Mouse (Mus musculus): ENCODE results near the gene Cdkn1c. TPM values are rescaled to one million over a fixed set of nuclear protein-coding genes. Genes with fewer than 3 reads are reported as not detected.

Cdkn1c gene
- polyA plus RNA-seq, 1 experiment from 2014 or later = 0.06 TPM

GRCm38 (mm10) chr7:143461294-143461870 lies 532 bp upstream of the Cdkn1c start:
- in situ Hi-C loops (cut with MboI; ENCODE audit: low pct_unique_long_range_greater_than_20kb) = loop anchor here (25.0 kb wide), 1 partner anchor 474 kb away; no protein-coding TSS in a partner anchor
- POLR2A ChIA-PET = no interaction called here
- DNase-seq (ENCODE audit: low read depth, low spot score) (no peak), ATAC-seq (no peak)
- CTCF ChIA-PET = interaction anchor here (10.6 kb wide), 1 partner anchor 308 kb away, joined by 209 read pairs; no protein-coding TSS in a partner anchor
- no peak for TF ChIP-seq CTCF (IDR thresholded peaks at IDR 0.05)
- no peaks in the 10 kb centered on the region for H3K27me3 ChIP-seq

GRCm38 (mm10) chr7:143460217-143460834 lies 524 bp downstream of the Cdkn1c start:
- ChIA-PET CTCF (interaction anchor here (0.9 kb wide), 1 partner anchor 10 kb away, joined by 3 read pairs; no protein-coding TSS in a partner anchor), POLR2A (no interaction called here)
- ATAC-seq (no peak), DNase-seq (ENCODE audit: low read depth, low spot score) (no peak)
- no peaks in the 10 kb centered on the region for H3K27me3 ChIP-seq
- in situ Hi-C loops (cut with MboI; ENCODE audit: low pct_unique_long_range_greater_than_20kb) = loop anchor here (25.0 kb wide), 1 partner anchor 473 kb away; no protein-coding TSS in a partner anchor
- TF ChIP-seq CTCF (IDR thresholded peaks at IDR 0.05) = no peak

- H3K27me3 ChIP-seq = no peaks in the 10 kb centered on the region
- in situ Hi-C loops (cut with MboI; ENCODE audit: low pct_unique_long_range_greater_than_20kb) = loop anchor here (25.0 kb wide), 1 partner anchor 472 kb away; no protein-coding TSS in a partner anchor
- no peak for TF ChIP-seq CTCF (IDR thresholded peaks at IDR 0.05)
- CTCF ChIA-PET = interaction anchor here (0.9 kb wide), 1 partner anchor 11 kb away, joined by 3 read pairs; no protein-coding TSS in a partner anchor
- no peak for ATAC-seq
- POLR2A ChIA-PET = no interaction called here
- DNase-seq (ENCODE audit: low read depth, low spot score) = no peak
Measured at GRCm38 (mm10) chr7:143459332-143460211, 1.3 kb downstream of the Cdkn1c start.

- H3K27me3 ChIP-seq = no peaks in the 10 kb centered on the region
- DNase-seq (ENCODE audit: low read depth, low spot score) (no peak), ATAC-seq (no peak)
- TF ChIP-seq CTCF (IDR thresholded peaks at IDR 0.05) = no peak
- CTCF ChIA-PET = interaction anchor here (1.0 to 2.1 kb wide), 2 partner anchors 7 to 305 kb away, joined by 4 to 5 read pairs; no protein-coding TSS in a partner anchor
- in situ Hi-C loops (cut with MboI; ENCODE audit: low pct_unique_long_range_greater_than_20kb) = loop anchor here (25.0 kb wide), 1 partner anchor 472 kb away; no protein-coding TSS in a partner anchor
- POLR2A ChIA-PET = no interaction called here
Measured at GRCm38 (mm10) chr7:143458963-143459331, 1.9 kb downstream of the Cdkn1c start.

- DNase-seq (ENCODE audit: low read depth, low spot score) (no peak), ATAC-seq (no peak)
- ChIA-PET POLR2A (no interaction called here), CTCF (interaction anchor here (1.3 kb wide), 1 partner anchor 19 kb away, joined by 3 read pairs; no protein-coding TSS in a partner anchor)
- TF ChIP-seq CTCF (IDR thresholded peaks at IDR 0.05) = no peak
- in situ Hi-C loops (cut with MboI; ENCODE audit: low pct_unique_long_range_greater_than_20kb) = no loop called here
- no peaks in the 10 kb centered on the region for H3K27me3 ChIP-seq
Measured at GRCm38 (mm10) chr7:143447130-143447529, 13.7 kb downstream of the Cdkn1c start.

GRCm38 (mm10) chr7:143445651-143446460 lies 15.0 kb downstream of the Cdkn1c start:
- ChIA-PET POLR2A (no interaction called here), CTCF (no interaction called here)
- no peaks in the 10 kb centered on the region for H3K27me3 ChIP-seq
- no peak for ATAC-seq
- TF ChIP-seq CTCF (IDR thresholded peaks at IDR 0.05) = no peak
- in situ Hi-C loops (cut with MboI; ENCODE audit: low pct_unique_long_range_greater_than_20kb) = no loop called here
- DNase-seq (ENCODE audit: low read depth, low spot score) = no peak

GRCm38 (mm10) chr7:143444955-143445648 lies 15.7 kb downstream of the Cdkn1c start:
- in situ Hi-C loops (cut with MboI; ENCODE audit: low pct_unique_long_range_greater_than_20kb) = no loop called here
- ChIA-PET POLR2A (no interaction called here), CTCF (no interaction called here)
- H3K27me3 ChIP-seq = no peaks in the 10 kb centered on the region
- ATAC-seq (no peak), DNase-seq (ENCODE audit: low read depth, low spot score) (no peak)
- TF ChIP-seq CTCF (IDR thresholded peaks at IDR 0.05) = no peak

- ChIA-PET POLR2A (no interaction called here), CTCF (no interaction called here)
- no peaks in the 10 kb centered on the region for H3K27me3 ChIP-seq
- ATAC-seq (no peak), DNase-seq (ENCODE audit: low read depth, low spot score) (no peak)
- TF ChIP-seq CTCF (IDR thresholded peaks at IDR 0.05) = no peak
- in situ Hi-C loops (cut with MboI; ENCODE audit: low pct_unique_long_range_greater_than_20kb) = no loop called here
Measured at GRCm38 (mm10) chr7:143444580-143444954, 16.3 kb downstream of the Cdkn1c start.

- POLR2A ChIA-PET = interaction anchor here (0.6 kb wide), 1 partner anchor 585 kb away, joined by 6 read pairs; no protein-coding TSS in a partner anchor
- CTCF ChIA-PET = no interaction called here
- no peak for DNase-seq (ENCODE audit: low read depth, low spot score)
- no peak for TF ChIP-seq CTCF (IDR thresholded peaks at IDR 0.05)
- H3K27me3 ChIP-seq = no peaks in the 10 kb centered on the region
- in situ Hi-C loops (cut with MboI; ENCODE audit: low pct_unique_long_range_greater_than_20kb) = no loop called here
- ATAC-seq = no peak
Measured at GRCm38 (mm10) chr7:143438965-143439364, 21.9 kb downstream of the Cdkn1c start.

Data from Patski (cell line).